Mouse (Mus musculus): ENCODE measurements around the gene Itm2c. TPM values are rescaled to one million over a fixed set of nuclear protein-coding genes. Genes with fewer than 3 reads are reported as not detected.

Gene Itm2c
- polyA plus RNA-seq, 1 experiment from 2014 or later = 56.7 TPM

GRCm38 (mm10) chr1:85897901-85898760 is 4.0 kb downstream of the Itm2c start:
- TF ChIP-seq EP300 (IDR thresholded peaks at IDR 0.05; ENCODE audit: low read depth) (no peak), CTCF (IDR thresholded peaks at IDR 0.05; ENCODE audit: low read depth) (no peak)
- Histone ChIP-seq H3K4me3 (ENCODE audit: low read depth, low read length) (no peak overlapping the region), H3K4me2 (ENCODE audit: low read depth, low read length) (no peak overlapping the region), H3K9ac (replicated peaks) (no peak overlapping the region), H3K27me3 (ENCODE audit: insufficient read depth, low read length) (no peaks in the 10 kb centered on the region), H3K9me3 (ENCODE audit: low read length) (no peaks in the 10 kb centered on the region), H3K36me3 (replicated peaks; ENCODE audit: insufficient read depth, low read length) (no peaks in the 10 kb centered on the region), H3K27ac (ENCODE audit: low read depth) (0 out of 2 replicates have a peak overlapping the region, but pooled peaks have one; percentile 34), H3K4me1 (ENCODE audit: insufficient read depth) (peaks cover 66% of the 10 kb centered on the region)
- WGBS (ENCODE audit: insufficient replicate concordance) = 59% methylated on average over 8 of the region's 8 CpGs
- ATAC-seq (no peak), DNase-seq (no peak)

GRCm38 (mm10) chr1:85898761-85899387 is 4.8 kb downstream of the Itm2c start:
- Histone ChIP-seq H3K4me3 (ENCODE audit: low read depth, low read length) (no peak overlapping the region), H3K27ac (ENCODE audit: low read depth) (no peak overlapping the region), H3K27me3 (ENCODE audit: insufficient read depth, low read length) (no peaks in the 10 kb centered on the region), H3K4me2 (ENCODE audit: low read depth, low read length) (no peak overlapping the region), H3K9ac (replicated peaks) (no peak overlapping the region), H3K4me1 (ENCODE audit: insufficient read depth) (peaks cover 65% of the 10 kb centered on the region), H3K36me3 (replicated peaks; ENCODE audit: insufficient read depth, low read length) (peaks cover 4% of the 10 kb centered on the region; the same call in 1 of the 2 replicates), H3K9me3 (ENCODE audit: low read length) (no peaks in the 10 kb centered on the region)
- 64% methylated on average over 12 of the region's 12 CpGs for WGBS (ENCODE audit: insufficient replicate concordance)
- no peak for TF ChIP-seq EP300 (IDR thresholded peaks at IDR 0.05; ENCODE audit: low read depth)
- no peak for TF ChIP-seq CTCF (IDR thresholded peaks at IDR 0.05; ENCODE audit: low read depth)
- ATAC-seq = peak; percentile 22; the same call in 1 of the 2 replicates
- no peak for DNase-seq

- Histone ChIP-seq H3K4me3 (ENCODE audit: low read depth, low read length) (no peak overlapping the region), H3K9ac (replicated peaks) (no peak overlapping the region), H3K36me3 (replicated peaks; ENCODE audit: insufficient read depth, low read length) (peaks cover 6% of the 10 kb centered on the region; the same call in 1 of the 2 replicates), H3K4me1 (ENCODE audit: insufficient read depth) (peaks cover 62% of the 10 kb centered on the region), H3K27me3 (ENCODE audit: insufficient read depth, low read length) (no peaks in the 10 kb centered on the region), H3K9me3 (ENCODE audit: low read length) (no peaks in the 10 kb centered on the region), H3K27ac (ENCODE audit: low read depth) (no peak overlapping the region), H3K4me2 (ENCODE audit: low read depth, low read length) (no peak overlapping the region)
- ATAC-seq = no peak
- TF ChIP-seq EP300 (IDR thresholded peaks at IDR 0.05; ENCODE audit: low read depth) (no peak), CTCF (IDR thresholded peaks at IDR 0.05; ENCODE audit: low read depth) (peak; percentile 21; the same call in 1 of the 2 replicates)
- no peak for DNase-seq
Observed at GRCm38 (mm10) chr1:85899388-85899761, 5.3 kb downstream of the Itm2c start.

- peaks cover 56% of the 10 kb centered on the region for H3K4me1 ChIP-seq (ENCODE audit: insufficient read depth)
- peaks cover 15% of the 10 kb centered on the region for H3K36me3 ChIP-seq (replicated peaks; ENCODE audit: insufficient read depth, low read length)
- H3K9me3 ChIP-seq (ENCODE audit: low read length) = no peaks in the 10 kb centered on the region
- H3K27me3 ChIP-seq (ENCODE audit: insufficient read depth, low read length) = no peaks in the 10 kb centered on the region
- DNase-seq = no peak
- no peak overlapping the region for H3K4me2 ChIP-seq (ENCODE audit: low read depth, low read length)
- no peak overlapping the region for H3K4me3 ChIP-seq (ENCODE audit: low read depth, low read length)
- H3K27ac ChIP-seq (ENCODE audit: low read depth) = no peak overlapping the region
- TF ChIP-seq CTCF (IDR thresholded peaks at IDR 0.05; ENCODE audit: low read depth) = no peak
- no peak for TF ChIP-seq EP300 (IDR thresholded peaks at IDR 0.05; ENCODE audit: low read depth)
- 62% methylated on average over 7 of the region's 7 CpGs for WGBS (ENCODE audit: insufficient replicate concordance)
- no peak overlapping the region for H3K9ac ChIP-seq (replicated peaks)
- no peak for ATAC-seq
Observed at GRCm38 (mm10) chr1:85900521-85901333, 6.6 kb downstream of the Itm2c start.

GRCm38 (mm10) chr1:85901516-85902107 is 7.5 kb downstream of the Itm2c start:
- H3K4me2 ChIP-seq (ENCODE audit: low read depth, low read length) = no peak overlapping the region
- DNase-seq (no peak), ATAC-seq (no peak)
- no peak overlapping the region for H3K9ac ChIP-seq (replicated peaks)
- H3K4me1 ChIP-seq (ENCODE audit: insufficient read depth) = peaks cover 47% of the 10 kb centered on the region
- H3K9me3 ChIP-seq (ENCODE audit: low read length) = no peaks in the 10 kb centered on the region
- 24% methylated on average over 3 of the region's 3 CpGs for WGBS (ENCODE audit: insufficient replicate concordance)
- TF ChIP-seq EP300 (IDR thresholded peaks at IDR 0.05; ENCODE audit: low read depth) = no peak
- no peak for TF ChIP-seq CTCF (IDR thresholded peaks at IDR 0.05; ENCODE audit: low read depth)
- H3K36me3 ChIP-seq (replicated peaks; ENCODE audit: insufficient read depth, low read length) = peaks cover 21% of the 10 kb centered on the region
- no peak overlapping the region for H3K27ac ChIP-seq (ENCODE audit: low read depth)
- H3K27me3 ChIP-seq (ENCODE audit: insufficient read depth, low read length) = no peaks in the 10 kb centered on the region
- H3K4me3 ChIP-seq (ENCODE audit: low read depth, low read length) = no peak overlapping the region
